ENCODE assay signal across 13 mouse cellular contexts in the genomic region with DNA sequence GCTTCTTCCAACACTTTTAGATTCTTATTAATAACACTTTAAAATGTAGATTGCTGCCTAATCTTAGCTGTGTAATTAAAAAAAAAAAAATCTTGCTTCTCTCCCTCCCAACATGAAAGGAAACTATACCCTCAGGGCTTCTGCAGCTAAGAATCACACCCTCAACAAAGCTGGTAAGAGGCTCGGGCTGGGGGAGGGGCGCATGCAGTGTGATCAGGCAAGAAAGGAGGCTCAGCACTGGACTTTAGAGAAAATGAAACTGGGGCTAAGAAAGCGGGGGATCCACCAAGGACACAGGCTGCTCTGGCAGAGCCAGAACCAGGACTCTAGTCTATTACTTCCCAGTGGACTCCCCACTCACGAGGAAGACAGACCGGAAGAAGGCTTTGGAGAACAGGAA. TPM values are rescaled to one million over a fixed set of nuclear protein-coding genes. Genes with fewer than 3 reads are reported as not detected.
DNase-seq lines count a peak whose midpoint lies in the region; ATAC-seq lines count a peak whose summit lies in the region.
"Had no signal": no experiment of that assay in that cellular context is flagged by ENCODE, and none has a peak within 500 bp of the region (broad histone marks: within the 10 kb centered on the region; RNA-seq: fewer than 3 reads in every experiment).

No protein-coding gene starts in this region.

- ATAC-seq in hindbrain, embryonic 12.5 days (ENCODE audit: low FRiP score) = no peak
- no peak for ATAC-seq in neural tube, embryonic 14.5 days (ENCODE audit: low read depth)
- ATAC-seq in cerebellum, adult (ENCODE audit: insufficient number of reproducible peaks, low FRiP score, low TSS enrichment) = no peak

- WGBS in hindbrain, embryonic 12.5 days = 61% methylated on average over 5 of the region's 5 CpGs
- WGBS in neural tube, embryonic 14.5 days = 71% methylated on average over 5 of the region's 5 CpGs

- H3K36me3 ChIP-seq in hindbrain, embryonic 12.5 days = no peaks in the 10 kb centered on the region
- no peaks in the 10 kb centered on the region for H3K36me3 ChIP-seq in neural tube, embryonic 14.5 days (ENCODE audit: control insufficient read depth, insufficient read depth, low read length)
- H3K36me3 ChIP-seq: liver, embryonic 15.5 days; stomach, embryonic 15.5 days had no signal

- DNase-seq in retina, postnatal 1 day = peak; percentile 61
- no peak for DNase-seq in retina, embryonic 14.5 days (ENCODE audit: low spot score)
- DNase-seq in embryo, embryonic 9.5 days (ENCODE audit: extremely low spot score) = peak; percentile 14
- no peak for DNase-seq in layer of hippocampus, postnatal 25 days (ENCODE audit: extremely low spot score in 1 of 2, low spot score in 1 of 2)
- DNase-seq in heart, postnatal 25 days (ENCODE audit: low spot score) = no peak
- DNase-seq: cerebellum, adult 9-11 months; heart, adult 11 months had no signal

- no peak overlapping the region for H3K4me2 ChIP-seq in hindbrain, embryonic 12.5 days (replicated peaks)
- H3K4me2 ChIP-seq in neural tube, embryonic 14.5 days (ENCODE audit: low read depth, low read length) = no peak overlapping the region
- H3K4me2 ChIP-seq: liver, embryonic 15.5 days; stomach, embryonic 15.5 days had no signal

- intact Hi-C loops in heart, postnatal 25 days (cut with DNase I) = no loop called here

- H3K4me1 ChIP-seq in hindbrain, embryonic 12.5 days = peaks cover 21% of the 10 kb centered on the region
- peaks cover 5% of the 10 kb centered on the region for H3K4me1 ChIP-seq in neural tube, embryonic 14.5 days (ENCODE audit: control insufficient read depth, insufficient read depth, low read length)
- H3K4me1 ChIP-seq: liver, embryonic 15.5 days; stomach, embryonic 15.5 days had no signal

- no peak overlapping the region for H3K4me3 ChIP-seq in hindbrain, embryonic 12.5 days
- no peak overlapping the region for H3K4me3 ChIP-seq in neural tube, embryonic 14.5 days (ENCODE audit: low read depth, low read length)
- H3K4me3 ChIP-seq: left cerebral cortex, adult 2 months; liver, embryonic 15.5 days; stomach, embryonic 15.5 days had no signal

- H3K27ac ChIP-seq in hindbrain, embryonic 12.5 days = peak overlapping the region; percentile 9; the same call in 1 of the 2 replicates
- H3K27ac ChIP-seq in neural tube, embryonic 14.5 days (ENCODE audit: low read depth, low read length) = peak overlapping the region; percentile 34
- H3K27ac ChIP-seq: left cerebral cortex, adult 2 months; liver, embryonic 15.5 days; stomach, embryonic 15.5 days had no signal

- H3K9ac ChIP-seq in hindbrain, embryonic 12.5 days = no peak overlapping the region
- no peak overlapping the region for H3K9ac ChIP-seq in neural tube, embryonic 14.5 days (replicated peaks; ENCODE audit: low read depth, low read length)
- H3K9ac ChIP-seq: liver, embryonic 15.5 days; stomach, embryonic 15.5 days had no signal

- no peaks in the 10 kb centered on the region for H3K9me3 ChIP-seq in hindbrain, embryonic 12.5 days (replicated peaks)
- no peaks in the 10 kb centered on the region for H3K9me3 ChIP-seq in neural tube, embryonic 14.5 days (ENCODE audit: control insufficient read depth, low read length)
- H3K9me3 ChIP-seq: liver, embryonic 15.5 days; stomach, embryonic 15.5 days had no signal

- H3K27me3 ChIP-seq in hindbrain, embryonic 12.5 days = no peaks in the 10 kb centered on the region
- no peaks in the 10 kb centered on the region for H3K27me3 ChIP-seq in neural tube, embryonic 14.5 days (ENCODE audit: control insufficient read depth, insufficient read depth, low read length)
- H3K27me3 ChIP-seq: liver, embryonic 15.5 days; stomach, embryonic 15.5 days had no signal

RNA-seq across cellular contexts. Expression of a gene that starts 38.5 kb away (rescaled TPM):
- polyA plus RNA-seq in hindbrain, embryonic 12.5 days (2016; fragmentation: Nextera tagmentation; extraction: Ambion mirVana) = 18.9 and 20.3 TPM in 2 replicates
- 35.8 and 46.3 TPM in 2 replicates for polyA plus RNA-seq in neural tube, embryonic 14.5 days (2014; fragmentation: Nextera tagmentation; extraction: Ambion mirVana)
- total RNA-seq in layer of hippocampus, postnatal 25 days (2021) = 10 to 100 TPM; 40.2 to 46.2 TPM
- 1 to 10 TPM; 3.7 to 4.0 TPM for total RNA-seq in heart, postnatal 25 days (2021)

Comparison
In these comparisons a context has a peak if more than half of its experiments do, and no peak if none do; other contexts are left out.
1. DNase-seq: peak in retina, postnatal 1 day (single experiment) and embryo, embryonic 9.5 days (single experiment); none in retina, embryonic 14.5 days (single experiment), layer of hippocampus, postnatal 25 days (0 of 2) and heart, postnatal 25 days (single experiment).
2. RNA of a gene that starts 38.5 kb away (total RNA-seq): 40.2 to 46.2 TPM in layer of hippocampus, postnatal 25 days; 3.7 to 4.0 TPM in heart, postnatal 25 days; every median in the first group is over 4 times any median in the second.